Mouse (Mus musculus): Measurements from ENCODE around the gene Smtnl2.

Smtnl2 gene

GRCm38 (mm10) chr11:72402017-72402416 is 9.5 kb downstream of the Smtnl2 start:
- no peak for DNase-seq (ENCODE audit: low read depth, low spot score)

DNA sequence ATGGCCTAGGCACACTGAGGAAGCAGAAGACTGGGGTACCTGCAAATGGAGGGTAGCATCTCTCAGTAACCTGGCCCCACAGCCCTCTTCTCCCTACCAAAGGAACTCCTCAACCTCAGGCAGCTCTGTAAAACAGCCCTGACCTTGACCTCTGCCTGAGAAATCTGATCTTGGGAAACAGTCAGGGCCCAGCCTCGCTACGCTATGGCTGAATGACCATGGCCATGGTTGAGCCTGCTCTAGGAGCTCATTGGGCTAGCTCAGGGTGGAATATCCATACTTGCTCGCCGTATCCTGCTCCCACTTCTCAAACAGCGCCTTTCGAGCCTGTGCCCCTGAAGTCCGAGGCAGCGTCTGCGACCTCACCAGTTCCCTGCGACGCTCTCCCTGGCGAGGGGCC is 10.4 kb downstream of the Smtnl2 start:
- no peak for DNase-seq (ENCODE audit: low read depth, low spot score)

- DNase-seq (ENCODE audit: low read depth, low spot score) = no peak
Observed at GRCm38 (mm10) chr11:72397811-72398525, 13.5 kb downstream of the Smtnl2 start.

DNA sequence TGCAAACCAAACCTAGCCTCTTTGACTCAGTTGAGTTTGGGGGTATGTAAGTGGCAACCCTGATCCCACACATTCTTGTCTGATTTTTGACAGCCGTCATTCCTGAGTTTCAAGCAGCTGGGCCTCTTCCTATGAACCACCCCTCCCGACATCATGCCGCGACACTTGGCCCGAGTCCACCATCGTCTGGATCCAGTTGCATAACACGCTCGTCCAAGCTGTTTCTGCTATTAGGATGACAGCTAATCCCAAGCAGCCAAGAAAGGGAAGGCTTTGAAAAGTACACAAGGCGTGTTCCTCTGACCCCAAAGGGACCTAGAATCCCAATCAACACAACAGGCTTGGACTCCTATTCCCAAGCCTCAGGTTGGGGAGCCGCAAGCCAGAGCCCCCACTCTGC is 14.4 kb downstream of the Smtnl2 start:
- no peak for DNase-seq (ENCODE audit: low read depth, low spot score)

- no peak for DNase-seq (ENCODE audit: low read depth, low spot score)
Observed at GRCm38 (mm10) chr11:72396621-72397020, 14.9 kb downstream of the Smtnl2 start.

DNA sequence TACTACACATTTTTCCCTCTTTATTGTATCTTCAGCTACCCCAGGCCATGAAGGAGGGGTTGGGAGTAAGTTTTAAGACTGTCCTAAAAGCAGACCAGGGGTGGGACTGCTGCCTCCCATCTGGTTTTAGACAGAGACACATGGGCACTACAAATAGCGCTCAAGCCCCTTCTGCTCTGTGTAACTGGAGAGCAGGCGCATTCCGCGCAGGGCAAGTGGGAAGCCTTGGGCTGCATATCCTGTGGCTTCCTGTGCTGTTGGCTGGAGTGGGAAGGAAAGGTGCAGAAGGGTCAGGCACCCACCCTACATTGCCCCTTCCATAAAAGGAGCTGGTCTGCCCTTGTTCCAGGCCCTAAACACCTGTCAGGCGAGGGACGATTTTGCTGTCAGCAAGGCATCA is 15.9 kb downstream of the Smtnl2 start:
- no peak for DNase-seq (ENCODE audit: low read depth, low spot score)

DNA sequence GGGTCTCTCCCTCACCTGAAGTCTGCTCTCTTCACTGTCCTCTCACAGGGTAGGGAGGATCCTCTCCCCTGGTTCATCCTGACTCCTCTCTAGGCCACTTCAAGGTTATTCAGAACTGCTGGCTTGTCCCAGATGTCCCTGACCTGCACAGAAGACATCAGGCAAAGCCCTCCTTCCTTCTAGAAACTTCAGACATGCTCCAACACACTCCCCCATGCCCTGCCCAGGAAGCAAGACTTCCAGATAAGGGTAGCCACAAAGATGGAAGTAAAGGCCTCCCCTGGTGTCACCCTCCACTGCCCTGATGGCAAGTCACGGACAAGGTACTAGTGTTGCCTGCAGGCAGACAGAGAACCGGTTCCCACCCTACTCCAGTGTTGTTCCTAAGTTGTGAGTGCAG is 16.8 kb downstream of the Smtnl2 start:
- DNase-seq (ENCODE audit: low read depth, low spot score) = no peak

DNA sequence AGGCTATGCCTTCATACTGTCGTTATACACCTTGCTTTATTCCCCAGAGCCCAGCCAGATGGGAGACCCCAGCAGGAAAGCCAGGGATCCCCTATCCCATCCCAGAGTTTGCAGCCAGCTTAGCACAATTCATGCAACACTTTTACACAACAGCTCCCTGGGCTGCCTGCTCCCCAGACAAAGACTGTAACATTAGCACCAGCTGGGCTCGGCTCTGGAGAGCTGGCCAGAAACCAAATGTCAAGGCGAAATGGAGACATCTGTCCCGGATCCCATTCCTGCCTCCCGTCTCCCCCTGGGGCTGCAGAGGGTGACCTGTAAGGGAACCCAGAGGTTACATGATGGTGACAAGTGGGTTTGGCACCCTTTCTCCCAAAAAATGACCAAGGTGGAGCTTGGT is 17.8 kb downstream of the Smtnl2 start:
- no peak for DNase-seq (ENCODE audit: low read depth, low spot score)

DNA sequence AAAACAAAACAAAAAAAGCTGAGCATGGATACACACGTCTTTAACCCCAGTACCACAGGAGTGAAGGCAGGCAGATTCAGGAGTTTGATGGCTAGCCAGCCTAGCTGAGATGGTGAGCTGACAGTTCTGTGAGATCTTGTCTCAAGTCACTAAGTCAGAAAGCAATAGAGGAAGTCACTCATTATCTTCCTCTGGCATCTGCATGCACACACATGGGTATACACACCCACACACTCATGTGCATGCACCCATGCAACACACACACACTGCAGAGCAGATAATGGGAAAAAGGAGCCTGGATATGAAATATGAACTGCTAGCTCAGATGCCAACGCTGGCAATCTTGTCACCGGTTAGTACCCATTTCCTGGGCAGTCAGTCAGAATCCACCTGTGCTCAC is 18.3 kb downstream of the Smtnl2 start:
- DNase-seq (ENCODE audit: low read depth, low spot score) = no peak

GRCm38 (mm10) chr11:72391181-72391580 is 20.3 kb downstream of the Smtnl2 start:
- no peak for DNase-seq (ENCODE audit: low read depth, low spot score)

DNA sequence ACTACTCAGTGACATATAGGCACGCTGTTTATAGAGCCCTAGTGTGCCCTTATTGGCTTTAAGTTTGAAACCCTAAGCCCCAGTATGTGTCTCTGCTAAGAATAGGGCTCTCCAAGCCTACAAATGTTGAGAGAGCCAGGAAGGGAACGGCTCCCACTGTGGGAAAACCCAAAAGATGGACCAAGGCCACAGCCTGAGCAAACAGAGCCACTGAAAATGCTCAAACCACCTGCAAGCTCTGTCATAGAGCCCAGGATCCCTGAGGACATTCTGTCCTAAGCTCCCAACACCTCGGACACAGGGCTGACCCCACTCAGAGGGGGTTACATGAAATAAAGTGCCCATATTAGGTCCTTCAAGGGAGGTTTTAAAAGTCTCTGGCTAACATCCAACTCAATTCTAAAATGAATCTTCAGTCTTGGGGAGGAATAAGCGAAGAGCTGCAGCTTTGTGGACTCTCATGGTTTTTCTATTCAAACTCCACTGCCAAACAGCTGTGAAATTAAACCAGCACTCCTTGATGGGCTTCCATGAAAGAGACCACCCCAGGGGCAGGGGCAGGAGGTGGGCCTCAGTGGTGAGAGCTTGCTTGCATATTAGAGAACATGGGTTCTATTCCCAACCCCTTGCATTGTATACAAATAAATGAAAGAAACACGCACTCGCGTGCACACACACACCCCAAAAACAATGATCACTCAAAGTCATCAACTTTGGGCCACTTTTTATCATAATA is 21.9 kb downstream of the Smtnl2 start:
- no peak for DNase-seq (ENCODE audit: low read depth, low spot score)

DNA sequence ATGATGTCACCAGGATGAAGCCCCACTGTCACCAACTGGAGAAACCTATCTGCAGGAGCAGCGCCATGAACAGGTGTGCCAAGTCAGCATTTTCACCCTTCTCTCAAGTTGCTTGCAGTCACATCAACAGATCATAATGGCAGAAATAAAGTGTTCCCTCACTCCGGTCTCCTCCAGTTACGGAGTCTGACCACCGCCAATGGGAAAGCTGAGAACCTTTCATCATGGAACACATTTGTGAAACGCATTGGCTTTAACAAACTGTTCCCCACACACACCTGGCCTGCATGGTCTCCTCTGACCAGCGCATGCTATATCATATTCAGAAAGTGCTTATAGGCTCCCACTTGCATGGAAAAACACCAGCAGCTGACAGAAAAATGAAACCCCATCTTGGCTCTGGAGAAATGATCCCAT is 23.4 kb downstream of the Smtnl2 start:
- DNase-seq (ENCODE audit: low read depth, low spot score) = no peak

- no peak for DNase-seq (ENCODE audit: low read depth, low spot score)
Observed at GRCm38 (mm10) chr11:72379351-72379750, 32.2 kb downstream of the Smtnl2 start.

- no peak for DNase-seq (ENCODE audit: low read depth, low spot score)
Observed at GRCm38 (mm10) chr11:72378222-72378621, 33.3 kb downstream of the Smtnl2 start.

- no peak for DNase-seq (ENCODE audit: low read depth, low spot score)
Observed at GRCm38 (mm10) chr11:72376562-72376961, 35.0 kb downstream of the Smtnl2 start.

DNA sequence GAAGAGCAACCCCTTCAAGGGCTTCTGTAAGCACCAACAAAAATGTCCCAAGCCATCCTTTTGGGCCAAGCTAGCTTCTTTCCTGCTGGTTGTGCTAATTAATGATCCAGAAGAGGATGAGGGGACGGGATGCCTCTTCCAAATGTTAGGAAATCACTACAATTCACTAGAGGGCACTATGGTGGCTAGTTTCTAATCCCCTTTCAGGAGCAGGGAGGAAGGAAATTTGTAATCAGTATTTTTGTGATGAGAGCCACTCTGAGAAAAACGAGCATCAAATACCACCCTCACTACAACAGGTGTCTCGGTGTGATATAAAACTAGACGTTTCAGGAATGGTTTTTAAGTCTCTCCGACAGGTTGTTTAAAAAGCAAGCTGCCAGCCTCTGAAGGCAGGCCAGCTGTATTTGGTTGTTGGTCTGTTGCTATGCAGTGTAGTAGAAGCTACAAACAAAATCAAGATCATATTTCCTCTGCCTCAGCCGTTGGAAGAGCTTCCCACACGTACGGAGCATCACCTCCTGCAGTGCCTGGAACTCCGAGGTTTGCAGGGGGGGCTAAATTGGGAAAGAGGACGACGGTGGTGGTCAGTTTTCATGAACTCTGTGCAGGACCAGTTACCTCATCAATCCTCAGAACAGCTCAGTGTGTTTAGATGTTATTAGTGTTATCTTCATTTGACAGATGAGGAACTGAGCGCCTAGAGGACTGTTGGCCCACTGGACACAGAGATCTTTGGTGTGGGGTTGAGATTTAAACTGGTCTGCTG is 41.4 kb downstream of the Smtnl2 start:
- no peak for DNase-seq (ENCODE audit: low read depth, low spot score)

GRCm38 (mm10) chr11:72367934-72368674 is 43.4 kb downstream of the Smtnl2 start:
- no peak for DNase-seq (ENCODE audit: low read depth, low spot score)

GRCm38 (mm10) chr11:72366126-72366525 is 45.4 kb downstream of the Smtnl2 start:
- no peak for DNase-seq (ENCODE audit: low read depth, low spot score)

GRCm38 (mm10) chr11:72364526-72364925 is 47.0 kb downstream of the Smtnl2 start:
- DNase-seq (ENCODE audit: low read depth, low spot score) = no peak

DNA sequence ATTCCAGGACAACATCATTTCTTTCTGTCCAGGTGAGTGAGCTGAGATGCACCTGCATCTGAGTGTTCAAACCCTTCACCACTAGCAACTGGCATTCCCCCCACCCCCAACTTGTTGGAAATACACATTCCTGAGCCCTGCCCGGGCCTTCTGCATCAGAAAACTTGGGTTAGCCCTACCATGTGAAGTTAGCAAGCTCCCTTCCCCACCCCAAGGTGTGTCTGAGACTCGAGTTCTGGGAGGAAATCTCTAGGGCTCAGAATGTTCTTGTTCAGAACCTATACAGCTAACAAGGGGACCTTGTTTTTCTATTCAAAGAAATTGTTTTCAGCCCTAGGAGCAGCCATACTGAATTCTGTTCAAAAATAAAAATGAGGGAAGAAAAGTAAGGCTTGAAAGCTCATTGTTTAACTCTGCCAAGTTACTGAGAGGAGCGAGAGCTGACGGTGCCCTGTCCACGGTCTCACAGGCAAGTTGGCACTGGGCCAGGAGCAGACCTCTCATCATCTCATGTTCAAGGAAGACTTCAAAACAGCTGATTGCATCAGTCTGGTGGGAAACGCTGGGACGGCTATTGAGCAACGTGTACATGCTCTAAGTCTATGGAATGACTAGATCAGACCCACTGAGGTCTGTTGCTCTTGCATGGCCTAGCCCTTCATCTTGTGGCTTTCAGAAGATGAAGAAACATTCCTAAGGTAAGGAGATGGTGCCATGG is 47.8 kb downstream of the Smtnl2 start:
- no peak for DNase-seq (ENCODE audit: low read depth, low spot score)

DNA sequence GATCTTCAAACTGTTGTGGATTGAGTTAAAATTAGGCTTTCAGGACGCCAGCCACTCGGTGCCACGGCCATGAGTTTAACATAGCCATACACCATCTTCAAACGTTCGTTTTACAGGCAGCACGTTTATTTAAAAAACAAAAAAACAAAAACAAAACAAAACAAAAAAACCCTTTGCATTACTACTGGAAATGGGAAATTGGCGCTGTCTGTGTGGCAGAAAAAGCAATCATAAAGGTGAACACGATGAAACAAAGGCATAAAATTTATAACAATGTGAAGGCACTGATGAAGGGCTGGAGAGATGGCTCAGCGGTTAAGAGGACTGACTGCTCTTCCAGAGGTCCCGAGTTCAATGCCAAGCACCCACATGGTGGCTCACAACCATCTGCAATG is 49.2 kb downstream of the Smtnl2 start, which contains the start of gene Tekt1:
Gene Tekt1, minus strand, starts transcription at position 96 of the 395 bp plus-strand sequence.
- DNase-seq (ENCODE audit: low read depth, low spot score) = no peak
